Mouse (Mus musculus) bone marrow macrophage, adult 2 months (primary cell): ENCODE measurements at regions not wholly inside any gene's neighbourhood (a gene's known extent, or its start where the extent isn't known, plus 50 kb on each side); places are given as distances from the start of the nearest gene placed in this dataset.
"Not testable (repeated sequence)": the region's sequence is repeated elsewhere in the genome, so short reads cannot be mapped to it uniquely, and the experiment has no call there.

Source experiments
- CTCF ChIP-seq: IDR thresholded peaks from 2 replicates; pipeline ENCODE4 v1.5.1; 2012; ENCODE audit warnings: low read depth, mild to moderate bottlenecking, low read length, moderate library complexity
- POLR2A ChIP-seq: IDR thresholded peaks from 2 replicates; pipeline ENCODE4 v1.6.1; 2012; ENCODE audit warnings: mild to moderate bottlenecking, low read depth, low read length, borderline replicate concordance

DNA sequence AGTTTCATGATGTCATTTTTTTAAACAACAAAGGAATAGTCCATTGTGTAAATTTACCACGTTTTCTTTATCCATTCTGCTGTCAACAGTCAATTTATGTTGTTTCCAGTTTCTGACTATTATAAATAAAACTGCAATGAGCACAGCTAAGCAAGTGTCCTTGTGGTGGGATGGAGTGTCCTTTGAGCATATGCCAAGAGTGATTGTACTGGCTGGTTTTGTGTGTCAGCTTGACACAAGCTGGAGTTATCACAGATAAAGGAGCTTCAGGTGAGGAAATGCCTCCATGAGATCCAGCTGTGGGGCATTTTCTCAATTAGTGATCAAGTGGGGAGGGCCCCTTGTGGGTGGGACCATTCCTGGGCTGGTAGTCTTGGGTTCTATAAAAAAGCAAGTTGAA, 130.1 kb upstream of the Tsc22d2 start:
- TF ChIP-seq CTCF, POLR2A: not testable (repeated sequence)
